Mouse (Mus musculus) limb, embryonic 14.5 days (tissue): Measurements from ENCODE around the gene Olfr1424. TPM values are rescaled to one million over a fixed set of nuclear protein-coding genes. Genes with fewer than 3 reads are reported as not detected.

ENCODE experiments used
- ATAC-seq: fragments of 200-750 bp; cut with Nextera tagmentation; 2 replicates; pipeline ENCODE4 v1.8.0; 2017; ENCODE audit warnings: low read depth, moderate number of reproducible peaks, moderate TSS enrichment; ENCODE audit not compliant: low FRiP score
- DNase-seq: peaks from one replicate; pipeline ENCODE4 v3.0.0-alpha.2; 2015; ENCODE audit warnings: low spot score
- H3K27ac ChIP-seq: fragments of 300-500 bp; sonication (generic); replicated peaks from 2 replicates; pipeline ENCODE4 v1.5.1; 2014; ENCODE audit warnings: low read depth, mild to moderate bottlenecking, low read length, moderate library complexity, mixed read lengths
- H3K27me3 ChIP-seq: fragments of 300-500 bp; sonication (generic); 2 replicates; pipeline ENCODE4 v1.6.1; 2014; ENCODE audit warnings: low read length, mixed read lengths; ENCODE audit not compliant: control insufficient read depth, insufficient read depth
- H3K36me3 ChIP-seq: fragments of 300-500 bp; sonication (generic); 2 replicates; pipeline ENCODE4 v1.6.1; 2014; ENCODE audit warnings: mild to moderate bottlenecking, low read length, moderate library complexity, mixed read lengths; ENCODE audit not compliant: control insufficient read depth, insufficient read depth
- H3K4me1 ChIP-seq: fragments of 300-500 bp; sonication (generic); 2 replicates; pipeline ENCODE4 v1.6.1; 2014; ENCODE audit warnings: antibody characterized with exemption, low read length, mixed read lengths; ENCODE audit not compliant: control insufficient read depth, insufficient read depth
- H3K4me2 ChIP-seq: fragments of 300-500 bp; sonication (generic); replicated peaks from 2 replicates; pipeline ENCODE4 v1.6.1; 2014; ENCODE audit warnings: low read depth, mild to moderate bottlenecking, low read length, moderate library complexity; ENCODE audit not compliant: severe bottlenecking
- H3K4me3 ChIP-seq: fragments of 300-500 bp; sonication (generic); replicated peaks from 2 replicates; pipeline ENCODE4 v1.5.1; 2014; ENCODE audit warnings: low read length
- H3K9ac ChIP-seq: fragments of 300-500 bp; sonication (generic); 2 replicates; pipeline ENCODE4 v1.6.1; 2014; ENCODE audit warnings: mild to moderate bottlenecking, low read depth, low read length, moderate library complexity; ENCODE audit not compliant: severe bottlenecking
- H3K9me3 ChIP-seq: fragments of 300-500 bp; sonication (generic); 2 replicates; pipeline ENCODE4 v1.6.1; 2016; ENCODE audit warnings: low read length; ENCODE audit not compliant: control insufficient read depth
- POLR2A ChIP-seq: fragments of 200-500 bp; IDR thresholded peaks from 2 replicates; pipeline ENCODE4 v1.8.0; 2012; ENCODE audit warnings: inconsistent platforms, mild to moderate bottlenecking, moderate library complexity, borderline replicate concordance; ENCODE audit not compliant: insufficient read depth, insufficient read length; ENCODE audit errors: extremely low read depth
- WGBS: fragments of 180-500 bp; shearing (Covaris S2); extraction: QIAGEN DNeasy Blood & Tissue Kit; methylation state at CpG from one replicate; pipeline ENCODE4 v1.1.7; 2014; 5-methylcytosine and 5-hydroxymethylcytosine counted together
- polyA plus RNA-seq, 2 experiments: library from polyadenylated mRNA; depleted of rRNA in 1 of 2; stranded (reverse) in 1 of 2; unstranded in 1 of 2; fragments of >200 nt; fragmentation: Nextera tagmentation in 1 of 2; extraction: Ambion mirVana in 1 of 2; gene quantifications; 2 replicates each; pipeline versions ENCODE4 v1.2.1 to v1.2.3; 2012 to 2014

Olfr1424 gene
- polyA plus RNA-seq, 2 experiments = not detected

GRCm38 (mm10) chr19:12043163-12043562, 19.3 kb downstream of the Olfr1424 start:
- Histone ChIP-seq H3K4me2 (no peak overlapping the region), H3K9me3 (no peaks in the 10 kb centered on the region), H3K27ac (no peak overlapping the region), H3K27me3 (no peaks in the 10 kb centered on the region), H3K4me3 (no peak overlapping the region), H3K4me1 (no peaks in the 10 kb centered on the region), H3K9ac (no peak overlapping the region), H3K36me3 (no peaks in the 10 kb centered on the region)
- DNase-seq (no peak), ATAC-seq (no peak)
- TF ChIP-seq POLR2A = no peak
- WGBS = 91% methylated on average over 5 of the region's 5 CpGs

DNA sequence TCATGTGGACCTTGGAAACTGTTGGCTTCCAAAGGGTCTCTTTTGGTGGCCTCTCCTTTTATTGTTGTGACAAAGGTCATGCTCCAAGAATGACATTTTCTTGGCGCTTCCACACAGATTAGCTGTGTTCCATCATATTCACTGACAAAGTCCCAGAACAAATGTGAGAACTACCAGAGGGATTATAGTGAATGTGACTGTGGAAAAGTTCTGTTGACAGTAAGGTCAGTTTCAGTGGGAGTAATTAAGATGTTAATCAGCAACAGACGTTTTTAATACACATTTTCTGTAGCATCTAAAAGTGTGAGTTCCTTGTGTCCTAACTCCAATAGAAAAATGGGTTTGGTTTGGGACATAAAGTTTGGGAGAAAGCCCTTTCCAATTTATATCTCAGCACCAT, 21.3 kb downstream of the Olfr1424 start, which contains the start of gene Olfr1423:
Gene Olfr1423 (minus strand): TSS at position 101 of the 400 bp plus-strand sequence.
- ATAC-seq (no peak), DNase-seq (no peak)
- Histone ChIP-seq H3K4me1 (no peaks in the 10 kb centered on the region), H3K9ac (no peak within 1 kb of the TSS), H3K4me3 (no peak within 1 kb of the TSS), H3K27me3 (no peaks in the 10 kb centered on the region), H3K9me3 (no peaks in the 10 kb centered on the region), H3K4me2 (no peak within 1 kb of the TSS), H3K36me3 (no peaks in the 10 kb centered on the region), H3K27ac (no peak within 1 kb of the TSS)
- TF ChIP-seq POLR2A = no peak
- WGBS = 57% methylated on average over 2 of the region's 2 CpGs

DNA sequence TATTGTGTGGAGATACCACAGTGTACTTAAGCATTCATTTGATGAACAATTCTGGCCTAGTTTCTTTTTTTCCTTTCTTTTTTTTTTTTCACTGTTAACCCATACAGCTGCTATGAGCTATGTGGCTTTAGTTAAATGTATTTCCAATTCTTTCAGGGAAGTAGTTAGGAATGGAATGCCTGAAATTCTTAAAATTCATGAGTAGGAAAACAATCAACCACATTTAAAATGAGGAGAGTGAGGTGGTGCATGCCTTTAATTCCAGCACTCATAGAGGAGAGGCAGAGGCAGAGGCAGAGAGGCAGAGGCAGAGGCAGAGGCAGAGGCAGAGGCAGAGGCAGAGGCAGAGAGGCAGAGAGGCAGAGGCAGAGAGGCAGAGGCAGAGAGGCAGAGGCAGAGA, 24.8 kb downstream of the Olfr1424 start:
- no peaks in the 10 kb centered on the region for H3K4me1 ChIP-seq
- TF ChIP-seq POLR2A = no peak
- no peak for ATAC-seq
- H3K9me3 ChIP-seq = no peaks in the 10 kb centered on the region
- DNase-seq = no peak
- H3K27ac ChIP-seq = no peak overlapping the region
- H3K27me3 ChIP-seq = no peaks in the 10 kb centered on the region
- H3K4me2 ChIP-seq = no peak overlapping the region
- H3K4me3 ChIP-seq = no peak overlapping the region
- no peak overlapping the region for H3K9ac ChIP-seq
- no peaks in the 10 kb centered on the region for H3K36me3 ChIP-seq

GRCm38 (mm10) chr19:12026606-12027005, 35.9 kb downstream of the Olfr1424 start:
- 63% methylated on average over 2 of the region's 2 CpGs for WGBS
- TF ChIP-seq POLR2A = no peak
- DNase-seq = no peak
- no peak for ATAC-seq
- Histone ChIP-seq H3K36me3 (no peaks in the 10 kb centered on the region), H3K4me3 (no peak overlapping the region), H3K27me3 (no peaks in the 10 kb centered on the region), H3K9me3 (no peaks in the 10 kb centered on the region), H3K4me2 (no peak overlapping the region), H3K4me1 (no peaks in the 10 kb centered on the region), H3K9ac (no peak overlapping the region), H3K27ac (no peak overlapping the region)

GRCm38 (mm10) chr19:12025333-12025732, 37.1 kb downstream of the Olfr1424 start:
- no peak overlapping the region for H3K4me3 ChIP-seq
- no peaks in the 10 kb centered on the region for H3K4me1 ChIP-seq
- H3K9ac ChIP-seq = no peak overlapping the region
- no peak overlapping the region for H3K27ac ChIP-seq
- no peaks in the 10 kb centered on the region for H3K36me3 ChIP-seq
- H3K9me3 ChIP-seq = no peaks in the 10 kb centered on the region
- H3K4me2 ChIP-seq = no peak overlapping the region
- no peaks in the 10 kb centered on the region for H3K27me3 ChIP-seq
- DNase-seq = no peak
- 94% methylated on average over 3 of the region's 3 CpGs for WGBS
- TF ChIP-seq POLR2A = no peak
- no peak for ATAC-seq

GRCm38 (mm10) chr19:12024149-12024548, 38.3 kb downstream of the Olfr1424 start:
- Histone ChIP-seq H3K9ac (no peak overlapping the region), H3K27me3 (no peaks in the 10 kb centered on the region), H3K27ac (no peak overlapping the region), H3K4me2 (no peak overlapping the region), H3K4me1 (no peaks in the 10 kb centered on the region), H3K4me3 (no peak overlapping the region), H3K36me3 (no peaks in the 10 kb centered on the region), H3K9me3 (no peaks in the 10 kb centered on the region)
- ATAC-seq = no peak
- TF ChIP-seq POLR2A = no peak
- no peak for DNase-seq
- 82% methylated on average over 4 of the region's 4 CpGs for WGBS
